Mouse (Mus musculus) MEL (cell line): ENCODE data around the gene Boll. TPM values are rescaled to one million over a fixed set of nuclear protein-coding genes. Genes with fewer than 3 reads are reported as not detected.

Source experiments
- DNase-seq: peaks from one replicate; pipeline ENCODE4 v3.0.0; 2011; ENCODE audit warnings: low read depth, low spot score
- H3K27ac ChIP-seq: 2 replicates; pipeline ENCODE4 v1.5.1; 2012; ENCODE audit warnings: low read depth, mild to moderate bottlenecking, control low read depth, low read length, moderate library complexity; ENCODE audit not compliant: control insufficient read depth
- H3K27me3 ChIP-seq, 2 experiments: fragments of 150-350 bp in 1 of 2; sonication (generic) in 1 of 2; 2 replicates each; pipeline ENCODE4 v1.6.1; 2012; ENCODE audit warnings: low read length in 2 of 2, mild to moderate bottlenecking in 2 of 2, improper control_type of control experiment in 1 of 2, moderate library complexity in 1 of 2; ENCODE audit not compliant: insufficient read depth in 2 of 2, control insufficient read depth in 1 of 2
- H3K36me3 ChIP-seq, 2 experiments: 2 replicates each; pipeline ENCODE4 v1.6.1; 2012 to 2014; ENCODE audit warnings: low read length in 2 of 2, improper control_type of control experiment in 1 of 2, inconsistent platforms in 1 of 2, mild to moderate bottlenecking in 1 of 2; ENCODE audit not compliant: insufficient read depth in 2 of 2, control insufficient read depth in 1 of 2
- H3K4me1 ChIP-seq, 2 experiments: fragments of 150-350 bp in 1 of 2; sonication (generic) in 1 of 2; 2 replicates each; pipeline ENCODE4 v1.6.1; 2012; ENCODE audit warnings: low read length in 2 of 2, improper control_type of control experiment in 1 of 2, mild to moderate bottlenecking in 1 of 2; ENCODE audit not compliant: insufficient read depth in 2 of 2, control insufficient read depth in 1 of 2
- H3K4me3 ChIP-seq, 2 experiments: fragments of 150-350 bp in 1 of 2; sonication (generic) in 1 of 2; 2 replicates each; pipeline ENCODE4 v1.5.1; 2012; ENCODE audit warnings: low read depth in 2 of 2, low read length in 2 of 2, mild to moderate bottlenecking in 2 of 2, moderate library complexity in 2 of 2, control low read depth in 1 of 2, improper control_type of control experiment in 1 of 2; ENCODE audit not compliant: control insufficient read depth in 1 of 2, insufficient read depth in 1 of 2
- H3K79me2 ChIP-seq: 2 replicates; pipeline ENCODE4 v1.6.1; 2012; ENCODE audit warnings: mild to moderate bottlenecking, low read length, moderate library complexity; ENCODE audit not compliant: control insufficient read depth, poor library complexity, insufficient read depth
- H3K9ac ChIP-seq: 2 replicates; pipeline ENCODE4 v1.6.1; 2012; ENCODE audit warnings: low read depth, mild to moderate bottlenecking, control low read depth, low read length, moderate library complexity; ENCODE audit not compliant: control insufficient read depth, poor library complexity, severe bottlenecking
- H3K9me3 ChIP-seq: fragments of 150-350 bp; sonication (generic); replicated peaks from 2 replicates; pipeline ENCODE4 v1.6.1; 2012; ENCODE audit warnings: mild to moderate bottlenecking, low read length, improper control_type of control experiment, moderate library complexity; ENCODE audit not compliant: insufficient read depth
- CHD1 ChIP-seq: IDR thresholded peaks from 2 replicates; pipeline ENCODE4 v1.6.1; 2012; ENCODE audit warnings: low read depth, mild to moderate bottlenecking, inconsistent platforms, low read length, improper control_type of control experiment
- CHD2 ChIP-seq: IDR thresholded peaks from 2 replicates; pipeline ENCODE4 v1.6.1; 2011; ENCODE audit warnings: low read length, improper control_type of control experiment
- ETS1 ChIP-seq: IDR thresholded peaks from 2 replicates; pipeline ENCODE4 v1.6.1; 2012; ENCODE audit warnings: low read depth, mild to moderate bottlenecking, inconsistent platforms, low read length, improper control_type of control experiment, moderate library complexity
- GABPA ChIP-seq: IDR thresholded peaks from 2 replicates; pipeline ENCODE4 v1.6.1; 2012; ENCODE audit warnings: low read depth, mild to moderate bottlenecking, inconsistent platforms, low read length, improper control_type of control experiment, moderate library complexity
- GATA1 ChIP-seq: IDR thresholded peaks from 2 replicates; pipeline ENCODE4 v1.6.1; 2011; ENCODE audit warnings: low read depth, low read length, improper control_type of control experiment
- JUND ChIP-seq: IDR thresholded peaks from 2 replicates; pipeline ENCODE4 v1.6.1; 2011; ENCODE audit warnings: low read depth, mild to moderate bottlenecking, improper control_type of control experiment, low read length
- KAT2A ChIP-seq: conservative IDR thresholded peaks from 2 replicates; pipeline ENCODE4 v1.6.1; 2012; ENCODE audit warnings: low read depth, low read length, improper control_type of control experiment, inconsistent platforms
- MAX ChIP-seq: IDR thresholded peaks from 2 replicates; pipeline ENCODE4 v1.6.1; 2011; ENCODE audit warnings: low read length, improper control_type of control experiment
- MYB ChIP-seq: IDR thresholded peaks from 2 replicates; pipeline ENCODE4 v1.6.1; 2011; ENCODE audit warnings: mild to moderate bottlenecking, low read depth, low read length, improper control_type of control experiment
- NRF1 ChIP-seq: IDR thresholded peaks from 2 replicates; pipeline ENCODE4 v1.6.1; 2014; ENCODE audit warnings: low read depth, mild to moderate bottlenecking, inconsistent platforms, low read length, improper control_type of control experiment, moderate library complexity; ENCODE audit not compliant: poor library complexity, insufficient read depth, severe bottlenecking
- POLR2AphosphoS5 ChIP-seq: IDR thresholded peaks from 2 replicates; pipeline ENCODE4 v1.6.1; 2012; ENCODE audit warnings: low read depth, borderline replicate concordance, mild to moderate bottlenecking, inconsistent platforms, low read length, moderate library complexity, mixed read lengths
- SIN3A ChIP-seq: IDR thresholded peaks from 2 replicates; pipeline ENCODE4 v1.6.1; 2012; ENCODE audit warnings: low read length, improper control_type of control experiment, inconsistent platforms
- SMC3 ChIP-seq: IDR thresholded peaks from 2 replicates; pipeline ENCODE4 v1.6.1; 2011; ENCODE audit warnings: low read depth, low read length, improper control_type of control experiment
- TBP ChIP-seq: IDR thresholded peaks from 2 replicates; pipeline ENCODE4 v1.8.0; 2011; ENCODE audit warnings: low read depth, low read length, improper control_type of control experiment
- UBTF ChIP-seq: IDR thresholded peaks from 2 replicates; pipeline ENCODE4 v1.6.1; 2012; ENCODE audit warnings: low read depth, mild to moderate bottlenecking, inconsistent platforms, low read length, improper control_type of control experiment, moderate library complexity, borderline replicate concordance; ENCODE audit not compliant: insufficient read depth
- USF1 ChIP-seq: IDR thresholded peaks from 2 replicates; pipeline ENCODE4 v1.6.1; 2014; ENCODE audit warnings: low read depth, mild to moderate bottlenecking, inconsistent platforms, low read length, improper control_type of control experiment, moderate library complexity
- ZC3H11A ChIP-seq: IDR thresholded peaks from 2 replicates; pipeline ENCODE4 v1.6.1; 2012; ENCODE audit warnings: low read depth, mild to moderate bottlenecking, inconsistent platforms, low read length, improper control_type of control experiment
- ZKSCAN1 ChIP-seq: IDR thresholded peaks from 2 replicates; pipeline ENCODE4 v1.6.1; 2012; ENCODE audit warnings: low read depth, mild to moderate bottlenecking, inconsistent platforms, low read length, improper control_type of control experiment, moderate library complexity
- ZMIZ1 ChIP-seq: IDR thresholded peaks from 2 replicates; pipeline ENCODE4 v1.6.1; 2012; ENCODE audit warnings: low read depth, mild to moderate bottlenecking, inconsistent platforms, low read length, improper control_type of control experiment, moderate library complexity
- polyA plus RNA-seq, 2 experiments: library from polyadenylated mRNA; stranded (reverse) in 1 of 2; unstranded in 1 of 2; fragments of >175 nt in 1 of 2; fragments of >200 nt in 1 of 2; gene quantifications; 2 replicates each; pipeline versions ENCODE4 v1.2.1 to v1.2.4; 2012; ENCODE audit warnings: low replicate concordance in 2 of 2, low read depth in 1 of 2; ENCODE audit not compliant: insufficient read length in 2 of 2, insufficient read depth in 1 of 2, missing spikeins in 1 of 2
- total RNA-seq: library from RNA; depleted of rRNA; stranded (reverse); fragments of 300-350 nt; gene quantifications from 2 replicates; pipeline ENCODE4 v1.2.3, GENCODE M21; 2012; rRNA removed

Gene Boll
- total and polyA plus RNA-seq, 3 experiments: not detected

DNA sequence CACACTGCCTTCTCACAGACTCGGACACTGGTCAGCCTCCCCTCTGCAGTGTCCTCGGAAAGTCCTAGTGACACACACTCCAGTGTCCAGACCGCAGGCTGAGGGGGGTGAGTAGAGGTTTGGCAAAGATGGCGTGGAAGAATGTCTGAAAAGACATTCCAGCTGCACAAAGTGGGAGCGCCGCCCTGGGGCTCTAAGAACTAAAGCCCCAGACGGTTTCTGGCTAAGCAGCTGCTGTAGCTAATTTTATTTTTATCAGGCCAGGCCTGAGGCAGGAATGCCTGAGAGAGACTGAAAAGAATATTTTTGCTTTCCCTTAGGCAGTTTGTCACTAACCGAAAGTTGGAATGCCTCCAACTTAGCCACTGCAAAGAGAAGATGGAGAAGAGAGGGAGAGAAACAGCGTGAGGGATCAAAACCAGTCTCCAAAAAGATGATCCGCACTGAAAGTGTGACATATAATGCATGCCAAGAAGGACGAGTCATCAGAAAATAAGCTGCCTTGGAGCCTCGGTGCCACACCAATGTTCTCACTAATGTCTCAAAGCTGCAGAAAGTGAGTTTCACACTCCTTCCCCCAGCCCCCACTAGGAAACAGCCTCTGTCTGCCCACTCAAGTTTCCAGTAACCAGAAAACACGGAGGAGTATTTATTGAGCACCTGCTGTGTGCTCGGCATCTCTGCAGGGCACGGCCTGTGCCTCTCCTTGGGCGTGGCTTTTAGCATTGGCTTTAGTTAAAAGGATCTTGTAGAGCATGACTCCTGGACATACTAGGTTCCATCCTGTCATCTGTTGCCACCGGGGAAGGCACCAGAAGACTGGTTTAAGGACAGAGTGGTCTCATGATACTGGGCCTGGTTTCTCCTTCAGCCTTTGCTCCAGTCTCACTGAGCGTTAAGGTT lies 161.2 kb downstream of the Boll start:
- H3K4me3 ChIP-seq: no peak overlapping the region
- H3K27me3 ChIP-seq: peaks cover under 1 to 5% of the 10 kb centered on the region in 2 experiments; a peak in 2 of 4 replicates
- no peak for TF ChIP-seq JUND
- no peak for TF ChIP-seq SMC3
- no peak for TF ChIP-seq ETS1
- no peak for TF ChIP-seq SIN3A
- TF ChIP-seq ZC3H11A: no peak
- no peak for TF ChIP-seq CHD2
- no peak for TF ChIP-seq CHD1
- TF ChIP-seq ZMIZ1: no peak
- no peak for TF ChIP-seq TBP
- TF ChIP-seq POLR2AphosphoS5: no peak
- no peak for TF ChIP-seq ZKSCAN1
- no peak for TF ChIP-seq UBTF
- TF ChIP-seq MYB: no peak
- no peak for TF ChIP-seq GABPA
- no peak for TF ChIP-seq MAX
- TF ChIP-seq GATA1: no peak
- TF ChIP-seq USF1: no peak
- TF ChIP-seq, all 39 proteins: peak for 0
- no peaks in the 10 kb centered on the region for H3K79me2 ChIP-seq
- DNase-seq: no peak
- no peak overlapping the region for H3K27ac ChIP-seq
- H3K4me1 ChIP-seq: no peaks in the 10 kb centered on the region
- no peak overlapping the region for H3K9ac ChIP-seq
- H3K9me3 ChIP-seq: no peaks in the 10 kb centered on the region
- peaks cover 0 to 3% of the 10 kb centered on the region in 2 experiments; a peak in 2 of 4 replicates for H3K36me3 ChIP-seq

DNA sequence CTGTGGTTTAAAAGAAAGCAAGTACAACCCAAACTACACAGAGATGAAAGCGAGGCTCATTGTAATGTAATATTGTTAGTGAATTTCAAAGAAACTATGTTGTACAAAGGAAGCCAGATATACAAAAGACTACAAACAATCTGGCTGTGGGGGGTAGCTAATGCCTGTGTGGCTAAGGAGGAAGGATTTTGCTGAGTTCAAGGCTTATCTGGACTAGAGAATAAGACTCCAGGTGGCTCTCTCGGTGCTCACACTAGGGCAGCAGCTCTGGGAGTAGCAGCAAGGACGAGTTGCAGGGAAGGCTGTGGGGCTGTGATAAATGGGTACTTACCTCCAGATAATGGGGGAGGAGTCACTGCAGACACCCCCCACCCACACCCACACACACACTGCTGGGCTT lies 164.6 kb downstream of the Boll start:
- Histone ChIP-seq H3K79me2 (no peaks in the 10 kb centered on the region), H3K9me3 (no peaks in the 10 kb centered on the region), H3K4me3 (no peak overlapping the region), H3K27ac (no peak overlapping the region)
- no peak for TF ChIP-seq GABPA
- peak; percentile 79 for TF ChIP-seq TBP
- TF ChIP-seq NRF1: no peak
- no peak for TF ChIP-seq KAT2A
- peak; percentile 70 for TF ChIP-seq ZKSCAN1
- TF ChIP-seq USF1: no peak
- TF ChIP-seq, all 39 proteins: peak for 2
- no peaks in the 10 kb centered on the region for H3K27me3 ChIP-seq
- H3K36me3 ChIP-seq: peaks cover 0 to 3% of the 10 kb centered on the region in 2 experiments; a peak in 2 of 4 replicates
- H3K4me1 ChIP-seq: no peaks in the 10 kb centered on the region
- no peak overlapping the region for H3K9ac ChIP-seq
- peak; percentile 49 for DNase-seq

Other genes with a start within 250 kb of the Boll start
- gene Mob4, start 232.2 kb downstream of the Boll start, total RNA-seq: 20.7 and 22.0 TPM in 2 replicates
- gene Mob4, start 232.2 kb downstream of the Boll start, polyA plus RNA-seq: 10 to 100 TPM; 26.6 to 62.1 TPM
- not detected in 2 replicates for gene Rftn2, start 136.7 kb downstream of the Boll start, total RNA-seq
- gene Rftn2, start 136.7 kb downstream of the Boll start, polyA plus RNA-seq: under 1 TPM in 1 of 2 experiments, not detected in 1; 0.01 TPM
- 6.6 and 7.6 TPM in 2 replicates for gene Mars2, start 126.3 kb downstream of the Boll start, total RNA-seq
- 10 to 100 TPM in 1 of 2 experiments, 1 to 10 TPM in 1; 6.0 to 12.8 TPM for gene Mars2, start 126.3 kb downstream of the Boll start, polyA plus RNA-seq
- gene Plcl1, start 42.5 kb upstream of the Boll start, total RNA-seq: not detected in 2 replicates
- not detected for gene Plcl1, start 42.5 kb upstream of the Boll start, polyA plus RNA-seq